Mouse (Mus musculus): ENCODE data around the gene Masp1.

Masp1 gene

GRCm38 (mm10) chr16:23458906-23459588, 61.6 kb downstream of the Masp1 start:
- no peak for DNase-seq (ENCODE audit: low spot score)

- DNase-seq (ENCODE audit: low spot score) = peak; percentile 51
Observed at GRCm38 (mm10) chr16:23457338-23457737, 63.3 kb downstream of the Masp1 start.

GRCm38 (mm10) chr16:23456534-23456933, 64.1 kb downstream of the Masp1 start:
- no peak for DNase-seq (ENCODE audit: low spot score)

GRCm38 (mm10) chr16:23454376-23454775, 66.2 kb downstream of the Masp1 start:
- no peak for DNase-seq (ENCODE audit: low spot score)

GRCm38 (mm10) chr16:23452476-23452875, 68.1 kb downstream of the Masp1 start:
- peak; percentile 36 for DNase-seq (ENCODE audit: low spot score)

- DNase-seq (ENCODE audit: low spot score) = no peak
Observed at GRCm38 (mm10) chr16:23450816-23451215, 69.8 kb downstream of the Masp1 start.

- DNase-seq (ENCODE audit: low spot score) = no peak
Observed at GRCm38 (mm10) chr16:23449946-23450345, 70.7 kb downstream of the Masp1 start.

GRCm38 (mm10) chr16:23444231-23444630, 76.4 kb downstream of the Masp1 start:
- DNase-seq (ENCODE audit: low spot score) = no peak

GRCm38 (mm10) chr16:23437404-23438166, 83.0 kb downstream of the Masp1 start:
- no peak for DNase-seq (ENCODE audit: low spot score)

- no peak for DNase-seq (ENCODE audit: low spot score)
Observed at GRCm38 (mm10) chr16:23429991-23430390, 90.6 kb downstream of the Masp1 start.

GRCm38 (mm10) chr16:23428647-23429319, 91.8 kb downstream of the Masp1 start, which contains the start of gene Rtp1:
TSS of gene Rtp1 (plus strand) at chr16:23429133.
- no peak for DNase-seq (ENCODE audit: low spot score)

GRCm38 (mm10) chr16:23427701-23428100, 92.9 kb downstream of the Masp1 start:
- no peak for DNase-seq (ENCODE audit: low spot score)

GRCm38 (mm10) chr16:23423825-23424224, 96.8 kb downstream of the Masp1 start:
- DNase-seq (ENCODE audit: low spot score) = no peak

GRCm38 (mm10) chr16:23419565-23420085, 101.0 kb downstream of the Masp1 start:
- DNase-seq (ENCODE audit: low spot score) = no peak

GRCm38 (mm10) chr16:23417456-23418240, 103.0 kb downstream of the Masp1 start:
- no peak for DNase-seq (ENCODE audit: low spot score)

- no peak for DNase-seq (ENCODE audit: low spot score)
Observed at GRCm38 (mm10) chr16:23416657-23417293, 103.8 kb downstream of the Masp1 start.

GRCm38 (mm10) chr16:23416261-23416656, 104.4 kb downstream of the Masp1 start:
- DNase-seq (ENCODE audit: low spot score) = no peak

- no peak for DNase-seq (ENCODE audit: low spot score)
Observed at GRCm38 (mm10) chr16:23412930-23413329, 107.7 kb downstream of the Masp1 start.

- peak; percentile 72 for DNase-seq (ENCODE audit: low spot score)
Observed at GRCm38 (mm10) chr16:23403008-23403755, 117.4 kb downstream of the Masp1 start.

- no peak for DNase-seq (ENCODE audit: low spot score)
Observed at GRCm38 (mm10) chr16:23401959-23402358, 118.7 kb downstream of the Masp1 start.

GRCm38 (mm10) chr16:23401463-23401862, 119.2 kb downstream of the Masp1 start:
- no peak for DNase-seq (ENCODE audit: low spot score)
